Mouse (Mus musculus): ENCODE results near the gene H2-Oa. TPM values are rescaled to one million over a fixed set of nuclear protein-coding genes. Genes with fewer than 3 reads are reported as not detected.
A peak's percentile ranks its signal among the peaks of the same experiment; 100 is the strongest.

The H2-Oa gene
- polyA plus RNA-seq, 1 experiment: 9.5 TPM

- Histone ChIP-seq H3K4me1 (peaks cover 47% of the 10 kb centered on the region), H3K9me3 (no peaks in the 10 kb centered on the region), H3K27me3 (replicated peaks) (no peaks in the 10 kb centered on the region), H3K36me3 (replicated peaks; ENCODE audit: low read length) (peaks cover 54% of the 10 kb centered on the region), H3K4me3 (replicated peaks) (peak within 1 kb of the TSS; percentile 96)
- TF ChIP-seq FLI1 (IDR thresholded peaks at IDR 0.05; ENCODE audit: low read length) (no peak), GATA1 (IDR thresholded peaks at IDR 0.05; ENCODE audit: borderline replicate concordance, low read length) (no peak)
Observed at GRCm38 (mm10) chr17:34119249-34120179, 27.4 kb downstream of the H2-Oa start, which contains the start of gene H2-DMa. Gene H2-DMa (plus strand): TSS chr17:34119541.

DNA sequence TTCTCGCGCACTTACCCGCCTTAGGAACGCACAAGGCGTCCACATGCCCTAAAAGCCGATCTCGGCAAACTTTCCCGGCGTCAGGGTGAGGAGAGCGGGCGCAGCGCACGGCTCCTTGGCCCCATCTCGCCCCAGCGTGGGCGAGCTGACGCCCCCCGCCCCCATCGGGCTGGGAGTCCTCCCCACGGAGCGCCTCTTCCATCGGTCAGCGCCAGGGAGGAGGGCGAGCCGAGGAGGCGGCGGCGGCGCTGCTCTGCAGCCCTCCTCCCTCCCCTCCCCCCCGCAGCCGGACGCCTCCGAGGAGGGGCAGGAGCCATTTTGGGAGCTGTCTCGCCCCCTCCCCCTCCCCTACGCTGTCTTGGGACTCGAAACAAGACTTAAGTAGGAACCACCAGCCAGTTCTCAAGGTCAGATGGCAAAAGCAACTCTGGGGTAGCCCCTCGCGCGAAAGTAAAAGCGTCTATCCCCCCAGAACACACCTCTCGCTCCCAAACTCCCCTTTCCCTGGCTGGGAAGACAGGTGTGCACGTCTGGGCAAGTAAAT lies 28.1 kb downstream of the H2-Oa start:
- H3K4me1 ChIP-seq: peaks cover 47% of the 10 kb centered on the region
- no peak for TF ChIP-seq GATA1 (IDR thresholded peaks at IDR 0.05; ENCODE audit: borderline replicate concordance, low read length)
- TF ChIP-seq FLI1 (IDR thresholded peaks at IDR 0.05; ENCODE audit: low read length): no peak

DNA sequence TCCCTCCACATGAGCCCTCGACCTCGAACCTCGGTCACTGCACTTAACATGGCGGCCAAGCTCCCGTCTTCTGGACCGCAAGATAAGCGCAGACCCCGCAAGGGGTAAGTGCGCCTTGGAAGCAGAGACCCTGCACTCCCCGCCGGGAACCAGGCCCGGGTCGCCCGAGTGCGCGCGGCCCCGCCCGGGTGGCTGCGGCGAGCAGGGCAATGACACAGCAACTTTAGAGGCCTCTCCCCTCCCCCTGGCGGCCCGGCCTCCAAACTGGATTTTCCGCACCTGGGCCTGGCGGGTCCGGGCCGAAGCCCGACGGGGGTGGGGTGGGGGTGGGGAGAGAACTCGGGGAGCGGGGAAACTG lies 28.7 kb downstream of the H2-Oa start:
- H3K27me3 ChIP-seq (replicated peaks): no peaks in the 10 kb centered on the region
- peaks cover 47% of the 10 kb centered on the region for H3K4me1 ChIP-seq
- H3K36me3 ChIP-seq (replicated peaks; ENCODE audit: low read length): peaks cover 50% of the 10 kb centered on the region
- peak overlapping the region; percentile 96 for H3K4me3 ChIP-seq (replicated peaks)
- H3K9me3 ChIP-seq: no peaks in the 10 kb centered on the region
- TF ChIP-seq GATA1 (IDR thresholded peaks at IDR 0.05; ENCODE audit: borderline replicate concordance, low read length) (no peak), FLI1 (IDR thresholded peaks at IDR 0.05; ENCODE audit: low read length) (no peak)

More for the DNA sequence above, 28.1 kb downstream of the H2-Oa start:
- H3K4me3 ChIP-seq (replicated peaks): peak overlapping the region; percentile 96
- no peaks in the 10 kb centered on the region for H3K9me3 ChIP-seq
- H3K27me3 ChIP-seq (replicated peaks): no peaks in the 10 kb centered on the region
- peaks cover 52% of the 10 kb centered on the region for H3K36me3 ChIP-seq (replicated peaks; ENCODE audit: low read length)

GRCm38 (mm10) chr17:34121172-34121878 lies 29.2 kb downstream of the H2-Oa start:
- no peak for TF ChIP-seq GATA1 (IDR thresholded peaks at IDR 0.05; ENCODE audit: borderline replicate concordance, low read length)
- Histone ChIP-seq H3K9me3 (no peaks in the 10 kb centered on the region), H3K36me3 (replicated peaks; ENCODE audit: low read length) (peaks cover 50% of the 10 kb centered on the region), H3K4me1 (peaks cover 47% of the 10 kb centered on the region), H3K27me3 (replicated peaks) (no peaks in the 10 kb centered on the region), H3K4me3 (replicated peaks) (peak overlapping the region; percentile 96)

DNA sequence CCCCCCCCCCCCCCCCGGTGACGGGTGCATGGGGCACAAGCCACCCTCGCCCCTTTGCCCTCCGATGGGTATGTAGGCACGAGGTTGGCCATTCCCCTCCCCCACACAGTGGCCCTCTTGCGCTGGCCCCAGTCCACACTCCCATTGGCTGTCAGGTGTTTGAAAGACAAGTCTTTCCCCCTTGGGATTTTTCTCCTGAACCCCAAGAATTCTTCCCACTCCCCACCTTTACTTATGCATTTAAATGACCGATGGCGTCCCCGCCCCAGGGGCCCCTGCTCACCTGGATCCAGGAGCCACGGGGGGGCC lies 29.7 kb downstream of the H2-Oa start:
- H3K9me3 ChIP-seq: no peaks in the 10 kb centered on the region
- no peak for TF ChIP-seq GATA1 (IDR thresholded peaks at IDR 0.05; ENCODE audit: borderline replicate concordance, low read length)
- no peak for TF ChIP-seq FLI1 (IDR thresholded peaks at IDR 0.05; ENCODE audit: low read length)
- peaks cover 50% of the 10 kb centered on the region for H3K36me3 ChIP-seq (replicated peaks; ENCODE audit: low read length)
- H3K27me3 ChIP-seq (replicated peaks): no peaks in the 10 kb centered on the region
- peak overlapping the region; percentile 96 for H3K4me3 ChIP-seq (replicated peaks)
- peaks cover 47% of the 10 kb centered on the region for H3K4me1 ChIP-seq

GRCm38 (mm10) chr17:34122188-34122984 lies 30.2 kb downstream of the H2-Oa start, which contains the start of gene Brd2:
Gene Brd2 (minus strand): TSS chr17:34122634.
- H3K9me3 ChIP-seq: no peaks in the 10 kb centered on the region
- peaks cover 50% of the 10 kb centered on the region for H3K36me3 ChIP-seq (replicated peaks; ENCODE audit: low read length)
- no peaks in the 10 kb centered on the region for H3K27me3 ChIP-seq (replicated peaks)
- peak within 1 kb of the TSS; percentile 96 for H3K4me3 ChIP-seq (replicated peaks)
- no peak for TF ChIP-seq GATA1 (IDR thresholded peaks at IDR 0.05; ENCODE audit: borderline replicate concordance, low read length)
- no peak for TF ChIP-seq FLI1 (IDR thresholded peaks at IDR 0.05; ENCODE audit: low read length)
- peaks cover 48% of the 10 kb centered on the region for H3K4me1 ChIP-seq

GRCm38 (mm10) chr17:34123111-34123510 lies 31.0 kb downstream of the H2-Oa start:
- H3K27me3 ChIP-seq (replicated peaks): no peaks in the 10 kb centered on the region
- TF ChIP-seq FLI1 (IDR thresholded peaks at IDR 0.05; ENCODE audit: low read length) (no peak), GATA1 (IDR thresholded peaks at IDR 0.05; ENCODE audit: borderline replicate concordance, low read length) (no peak)
- H3K4me1 ChIP-seq: peaks cover 56% of the 10 kb centered on the region
- H3K4me3 ChIP-seq (replicated peaks): peak overlapping the region; percentile 96
- no peaks in the 10 kb centered on the region for H3K9me3 ChIP-seq
- H3K36me3 ChIP-seq (replicated peaks; ENCODE audit: low read length): peaks cover 49% of the 10 kb centered on the region

- Histone ChIP-seq H3K9me3 (no peaks in the 10 kb centered on the region), H3K27me3 (replicated peaks) (no peaks in the 10 kb centered on the region), H3K4me1 (peaks cover 58% of the 10 kb centered on the region), H3K4me3 (replicated peaks) (peak overlapping the region; percentile 96), H3K36me3 (replicated peaks; ENCODE audit: low read length) (peaks cover 49% of the 10 kb centered on the region)
- TF ChIP-seq GATA1 (IDR thresholded peaks at IDR 0.05; ENCODE audit: borderline replicate concordance, low read length) (no peak), FLI1 (IDR thresholded peaks at IDR 0.05; ENCODE audit: low read length) (no peak)
Observed at GRCm38 (mm10) chr17:34123518-34123917, 31.4 kb downstream of the H2-Oa start.

DNA sequence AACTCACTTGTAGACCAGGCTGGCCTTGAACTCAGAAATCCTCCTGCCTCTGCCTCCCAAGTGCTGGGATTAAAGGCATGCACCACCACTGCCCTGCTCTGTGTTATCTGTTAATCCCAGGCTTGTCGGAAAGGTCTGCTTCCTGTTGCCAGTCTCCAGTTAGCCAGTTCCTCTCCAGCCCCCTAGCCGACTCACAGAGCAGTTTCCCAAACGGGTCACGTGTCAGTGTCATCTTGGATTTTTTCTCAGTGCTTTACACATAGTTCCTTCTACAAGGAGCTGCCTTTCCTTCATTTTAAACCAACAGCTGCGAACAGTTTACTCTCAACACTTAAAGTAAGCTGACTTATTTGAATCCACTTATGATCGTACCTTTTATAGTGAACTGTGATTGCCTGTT lies 32.5 kb downstream of the H2-Oa start:
- peaks cover 51% of the 10 kb centered on the region for H3K36me3 ChIP-seq (replicated peaks; ENCODE audit: low read length)
- TF ChIP-seq FLI1 (IDR thresholded peaks at IDR 0.05; ENCODE audit: low read length) (no peak), GATA1 (IDR thresholded peaks at IDR 0.05; ENCODE audit: borderline replicate concordance, low read length) (no peak)
- no peaks in the 10 kb centered on the region for H3K27me3 ChIP-seq (replicated peaks)
- H3K9me3 ChIP-seq: no peaks in the 10 kb centered on the region
- H3K4me1 ChIP-seq: peaks cover 70% of the 10 kb centered on the region
- H3K4me3 ChIP-seq (replicated peaks): peak overlapping the region; percentile 85
